Mouse (Mus musculus): ENCODE data around the gene Slc45a1. TPM values are rescaled to one million over a fixed set of nuclear protein-coding genes. Genes with fewer than 3 reads are reported as not detected.
"Not testable (repeated sequence)": the region's sequence is repeated elsewhere in the genome, so short reads cannot be mapped to it uniquely, and the experiment has no call there.

Gene Slc45a1
- polyA plus RNA-seq, 1 experiment from 2014 or later: 0.80 TPM

DNA sequence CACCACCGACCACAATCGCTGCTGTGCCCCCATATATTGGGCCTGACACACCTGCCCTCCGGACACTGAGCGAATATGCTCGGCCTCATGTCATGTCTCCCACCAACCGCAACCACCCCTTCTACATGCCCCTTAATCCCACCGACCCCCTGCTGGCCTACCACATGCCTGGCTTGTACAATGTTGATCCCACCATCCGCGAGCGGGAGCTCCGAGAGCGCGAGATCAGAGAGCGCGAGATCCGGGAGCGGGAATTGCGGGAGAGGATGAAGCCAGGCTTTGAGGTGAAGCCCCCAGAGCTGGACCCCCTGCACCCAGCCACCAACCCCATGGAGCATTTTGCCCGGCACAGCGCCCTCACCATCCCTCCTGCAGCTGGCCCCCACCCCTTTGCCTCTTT lies 35.1 kb downstream of the Slc45a1 start:
- Histone ChIP-seq H3K9ac (no peak overlapping the region), H3K4me1 (replicated peaks) (no peaks in the 10 kb centered on the region), H3K4me2 (replicated peaks) (no peak overlapping the region), H3K27me3 (replicated peaks) (no peaks in the 10 kb centered on the region), H3K27ac (no peak overlapping the region), H3K4me3 (replicated peaks) (no peak overlapping the region), H3K9me3 (no peaks in the 10 kb centered on the region), H3K36me3 (peaks cover 80% of the 10 kb centered on the region)
- WGBS: 96% methylated on average over 20 of the region's 20 CpGs
- ATAC-seq: no peak

DNA sequence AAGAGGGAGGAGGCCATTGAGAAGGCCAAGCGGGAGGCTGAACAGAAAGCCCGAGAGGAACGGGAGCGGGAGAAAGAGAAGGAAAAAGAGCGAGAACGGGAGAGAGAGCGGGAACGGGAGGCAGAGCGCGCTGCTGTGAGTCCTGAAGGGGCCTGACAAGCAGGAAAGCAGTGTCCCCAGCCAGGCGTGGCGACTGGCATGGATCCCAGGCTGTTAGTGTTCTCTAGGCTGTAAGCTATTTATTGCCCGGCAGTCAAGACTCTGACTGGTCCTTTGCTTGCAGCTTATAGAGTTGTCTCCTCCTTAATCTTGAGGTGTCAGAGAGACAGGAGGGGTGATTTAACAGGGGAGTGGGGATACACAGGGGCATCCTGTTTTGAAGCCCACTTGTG lies 35.9 kb downstream of the Slc45a1 start:
- ATAC-seq: no peak
- no peak overlapping the region for H3K27ac ChIP-seq
- no peak overlapping the region for H3K4me3 ChIP-seq (replicated peaks)
- no peak overlapping the region for H3K9ac ChIP-seq
- H3K4me1 ChIP-seq (replicated peaks): no peaks in the 10 kb centered on the region
- WGBS: 84% methylated on average over 13 of the region's 13 CpGs
- no peaks in the 10 kb centered on the region for H3K9me3 ChIP-seq
- H3K36me3 ChIP-seq: peaks cover 85% of the 10 kb centered on the region
- no peaks in the 10 kb centered on the region for H3K27me3 ChIP-seq (replicated peaks)
- H3K4me2 ChIP-seq (replicated peaks): no peak overlapping the region

DNA sequence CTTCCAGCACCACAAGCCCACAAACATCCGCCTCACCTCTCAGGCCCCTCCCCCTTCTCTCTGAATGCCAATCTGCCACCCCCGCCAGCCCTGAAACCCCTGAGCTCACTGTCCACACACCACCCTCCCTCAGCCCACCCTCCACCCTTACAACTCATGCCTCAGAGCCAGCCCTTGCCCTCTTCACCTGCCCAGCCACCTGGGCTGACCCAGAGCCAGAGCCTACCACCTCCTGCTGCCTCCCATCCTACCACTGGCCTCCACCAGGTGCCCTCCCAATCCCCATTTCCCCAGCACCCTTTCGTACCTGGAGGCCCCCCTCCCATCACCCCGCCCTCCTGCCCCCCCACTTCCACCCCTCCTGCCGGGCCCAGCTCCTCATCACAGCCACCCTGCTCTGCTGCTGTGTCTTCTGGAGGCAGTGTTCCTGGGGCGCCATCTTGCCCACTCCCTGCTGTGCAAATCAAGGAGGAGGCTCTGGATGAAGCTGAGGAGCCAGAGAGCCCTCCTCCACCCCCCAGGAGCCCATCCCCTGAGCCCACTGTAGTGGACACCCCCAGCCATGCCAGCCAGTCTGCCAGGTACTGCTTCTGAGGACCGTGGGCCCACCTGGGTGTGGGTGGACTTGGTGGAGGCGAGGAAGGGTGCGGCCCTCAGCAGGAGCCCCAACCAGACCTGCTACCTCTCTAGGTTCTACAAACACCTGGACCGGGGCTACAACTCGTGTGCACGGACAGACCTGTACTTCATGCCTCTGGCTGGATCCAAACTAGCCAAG lies 36.5 kb downstream of the Slc45a1 start:
- Histone ChIP-seq H3K36me3 (peaks cover 85% of the 10 kb centered on the region), H3K9me3 (no peaks in the 10 kb centered on the region), H3K4me2 (replicated peaks) (no peak overlapping the region), H3K4me1 (replicated peaks) (no peaks in the 10 kb centered on the region), H3K4me3 (replicated peaks) (no peak overlapping the region), H3K9ac (no peak overlapping the region), H3K27ac (no peak overlapping the region), H3K27me3 (replicated peaks) (no peaks in the 10 kb centered on the region)
- WGBS: 82% methylated on average over 12 of the region's 12 CpGs
- no peak for ATAC-seq

DNA sequence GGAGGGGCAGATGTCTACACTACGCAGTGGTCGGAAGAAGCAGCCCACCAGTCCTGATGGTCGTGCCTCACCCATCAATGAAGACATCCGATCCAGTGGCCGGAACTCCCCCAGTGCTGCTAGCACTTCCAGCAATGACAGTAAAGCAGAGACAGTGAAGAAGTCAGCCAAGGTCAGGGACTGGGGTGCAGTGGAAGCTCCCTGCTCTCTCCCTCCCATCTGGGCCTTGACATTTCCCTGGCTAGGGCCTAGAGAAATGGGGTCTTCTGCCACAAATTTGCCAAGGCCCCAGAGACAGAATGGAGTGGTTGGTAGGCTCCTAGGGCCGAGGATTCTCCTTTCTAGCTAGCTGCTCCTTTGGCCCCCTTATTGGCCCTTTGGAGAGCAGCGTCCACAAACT lies 38.3 kb downstream of the Slc45a1 start:
- H3K9me3 ChIP-seq: no peaks in the 10 kb centered on the region
- H3K9ac ChIP-seq: no peak overlapping the region
- WGBS: 85% methylated on average over 7 of the region's 7 CpGs
- no peaks in the 10 kb centered on the region for H3K27me3 ChIP-seq (replicated peaks)
- H3K27ac ChIP-seq: no peak overlapping the region
- H3K4me1 ChIP-seq (replicated peaks): no peaks in the 10 kb centered on the region
- no peak for ATAC-seq
- H3K4me2 ChIP-seq (replicated peaks): no peak overlapping the region
- peaks cover 76% of the 10 kb centered on the region for H3K36me3 ChIP-seq
- no peak overlapping the region for H3K4me3 ChIP-seq (replicated peaks)

DNA sequence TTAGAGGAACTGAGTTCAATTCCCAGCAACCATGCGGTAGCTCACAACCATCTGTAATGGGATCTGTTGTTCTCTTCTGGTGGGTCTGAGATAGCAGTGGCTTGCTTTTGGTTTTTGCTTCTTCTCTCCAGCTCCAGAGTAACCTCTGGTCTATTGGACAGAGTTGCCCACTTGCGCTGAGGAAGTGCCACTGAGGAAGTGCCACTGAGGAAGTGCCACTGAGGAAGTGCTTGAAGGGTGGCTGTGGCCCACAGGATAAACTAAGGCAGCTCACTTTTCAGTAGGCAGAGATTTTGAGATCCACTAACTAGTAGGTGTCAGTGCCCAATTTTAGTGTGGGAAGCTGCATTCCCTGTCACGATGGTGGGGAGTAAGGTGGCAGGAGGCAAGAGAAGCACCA lies 43.3 kb downstream of the Slc45a1 start:
- H3K27ac ChIP-seq: no peak overlapping the region
- H3K9me3 ChIP-seq: no peaks in the 10 kb centered on the region
- no peak overlapping the region for H3K4me3 ChIP-seq (replicated peaks)
- no peaks in the 10 kb centered on the region for H3K27me3 ChIP-seq (replicated peaks)
- ATAC-seq: no peak
- peaks cover 27% of the 10 kb centered on the region for H3K36me3 ChIP-seq
- H3K9ac ChIP-seq: no peak overlapping the region
- 0 out of 2 replicates have a peak, but pooled peaks cover 5% of the 10 kb centered on the region for H3K4me1 ChIP-seq (replicated peaks)
- H3K4me2 ChIP-seq (replicated peaks): no peak overlapping the region
- 95% methylated on average over 3 of the region's 3 CpGs for WGBS

DNA sequence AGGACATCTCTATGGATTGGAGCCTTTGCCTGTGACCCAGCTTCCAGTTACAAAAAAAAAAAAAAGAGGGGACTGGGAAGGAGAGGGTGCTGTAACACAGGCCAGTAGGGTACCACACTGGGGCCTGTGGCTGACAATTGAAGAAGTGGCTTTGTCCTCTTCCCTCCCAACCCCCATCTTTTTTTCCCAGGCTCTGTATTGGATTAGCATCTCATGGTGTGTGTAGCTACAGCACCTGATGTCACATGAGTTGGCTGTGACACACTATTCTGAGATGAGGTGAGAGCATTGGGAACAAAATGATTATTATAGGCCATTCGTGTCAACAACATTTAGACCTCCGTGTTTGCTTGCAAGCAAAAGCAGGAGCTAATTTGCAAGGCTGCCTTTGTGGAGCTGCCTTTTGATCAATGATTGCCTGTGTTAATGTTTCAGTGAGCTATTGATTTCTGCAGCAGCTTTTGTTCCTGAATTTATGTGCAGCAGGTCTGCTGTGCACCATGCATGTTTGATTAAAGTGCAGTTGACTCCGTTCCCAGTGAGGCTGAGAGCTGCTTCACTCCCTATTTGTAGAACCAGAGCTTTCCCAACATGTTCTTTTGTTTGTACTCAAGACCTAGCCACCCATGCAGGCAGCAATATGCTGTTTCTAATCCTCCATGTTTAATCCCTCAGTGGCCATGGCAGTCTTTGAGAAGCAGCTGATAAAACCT lies 45.4 kb downstream of the Slc45a1 start:
- H3K27ac ChIP-seq: 0 out of 2 replicates have a peak overlapping the region, but pooled peaks have one; percentile 22
- H3K9me3 ChIP-seq: no peaks in the 10 kb centered on the region
- H3K4me2 ChIP-seq (replicated peaks): no peak overlapping the region
- ATAC-seq: no peak
- 0 out of 2 replicates have a peak, but pooled peaks cover 5% of the 10 kb centered on the region for H3K4me1 ChIP-seq (replicated peaks)
- no peaks in the 10 kb centered on the region for H3K27me3 ChIP-seq (replicated peaks)
- no peak overlapping the region for H3K9ac ChIP-seq
- 51% methylated on average over 3 of the region's 3 CpGs for WGBS
- H3K36me3 ChIP-seq: peaks cover 6% of the 10 kb centered on the region
- H3K4me3 ChIP-seq (replicated peaks): no peak overlapping the region

DNA sequence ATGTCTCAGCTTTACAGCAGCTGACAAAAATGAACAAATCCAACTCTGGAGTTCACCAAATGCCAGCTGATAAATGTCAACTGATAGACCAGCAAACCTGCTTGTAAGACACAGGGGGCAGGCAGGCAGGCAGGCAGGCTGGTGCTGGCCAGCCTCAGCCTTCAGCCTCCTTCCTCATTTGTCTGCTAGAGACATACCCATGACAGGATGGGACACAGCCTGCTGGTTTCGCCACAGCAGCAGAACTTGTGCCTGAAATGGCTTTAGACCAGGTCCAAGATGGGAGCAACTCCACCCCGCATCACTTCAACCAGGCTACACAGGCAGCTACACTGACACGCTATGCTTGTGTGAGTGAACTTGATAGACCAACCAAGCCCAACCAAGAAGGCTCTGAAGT lies 46.2 kb downstream of the Slc45a1 start:
- Histone ChIP-seq H3K4me3 (replicated peaks) (no peak overlapping the region), H3K36me3 (peaks cover 2% of the 10 kb centered on the region), H3K27ac (no peak overlapping the region), H3K9ac (no peak overlapping the region), H3K4me2 (replicated peaks) (no peak overlapping the region), H3K27me3 (replicated peaks) (no peaks in the 10 kb centered on the region), H3K4me1 (replicated peaks) (0 out of 2 replicates have a peak, but pooled peaks cover 5% of the 10 kb centered on the region), H3K9me3 (no peaks in the 10 kb centered on the region)
- 80% methylated on average over 3 of the region's 3 CpGs for WGBS
- ATAC-seq: no peak

DNA sequence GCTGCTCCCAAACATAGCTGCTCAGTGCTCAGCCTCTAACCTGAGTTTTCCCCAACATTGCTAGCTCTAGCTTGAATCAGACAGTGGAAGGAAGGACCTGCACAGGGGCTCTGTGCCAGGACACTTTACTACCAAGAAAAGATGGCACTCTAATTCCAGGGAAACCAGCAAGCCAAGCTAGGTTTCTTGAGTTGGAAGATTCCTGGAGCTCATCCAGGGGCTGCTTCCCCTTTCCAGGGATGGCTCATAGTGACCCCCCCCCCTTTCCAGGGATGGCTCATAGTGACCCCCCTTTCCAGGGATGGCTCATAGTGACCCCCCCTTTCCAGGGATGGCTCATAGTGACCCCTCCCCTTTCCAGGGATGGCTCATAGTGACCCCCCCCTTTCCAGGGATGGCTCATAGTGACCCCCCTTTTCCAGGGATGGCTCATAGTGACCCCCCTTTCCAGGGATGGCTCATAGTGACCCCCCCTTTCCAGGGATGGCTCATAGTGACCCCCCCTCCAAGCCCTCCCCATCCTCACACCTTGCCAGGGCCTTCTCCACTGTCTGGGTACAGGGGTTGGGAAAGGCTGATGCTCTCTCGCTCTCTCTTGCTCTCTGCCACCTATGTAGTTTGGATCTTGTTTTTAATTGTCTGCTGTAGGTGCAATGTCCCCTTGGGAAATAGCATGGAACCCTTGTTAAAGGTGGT lies 48.5 kb downstream of the Slc45a1 start:
- H3K9me3 ChIP-seq: no peaks in the 10 kb centered on the region
- no peaks in the 10 kb centered on the region for H3K36me3 ChIP-seq

DNA sequence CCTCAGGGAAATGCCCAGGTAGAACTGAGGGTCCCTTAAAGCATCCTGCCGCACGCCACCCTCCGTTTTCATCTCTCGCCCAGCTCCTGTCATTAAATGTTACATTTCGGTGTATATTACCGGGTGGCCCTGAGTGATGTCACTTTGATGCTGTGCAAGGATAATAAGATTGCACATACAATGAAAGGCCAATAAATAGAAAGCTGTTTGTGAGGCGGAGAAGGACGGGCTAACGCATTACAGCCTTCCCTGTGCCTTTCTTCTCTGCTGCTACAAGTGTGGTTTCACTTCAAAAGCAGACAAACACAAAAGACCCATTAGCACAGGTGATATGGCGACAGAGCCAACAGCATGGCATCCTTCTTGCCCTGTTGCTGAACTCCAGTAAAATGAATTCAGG lies 50.5 kb downstream of the Slc45a1 start:
- no peaks in the 10 kb centered on the region for H3K36me3 ChIP-seq
- H3K4me1 ChIP-seq (replicated peaks): peaks cover 24% of the 10 kb centered on the region; the same call in 1 of the 2 replicates
- H3K27ac ChIP-seq: no peak overlapping the region
- H3K9ac ChIP-seq: no peak overlapping the region
- H3K27me3 ChIP-seq (replicated peaks): no peaks in the 10 kb centered on the region
- H3K9me3 ChIP-seq: no peaks in the 10 kb centered on the region
- ATAC-seq: no peak
- no peak overlapping the region for H3K4me3 ChIP-seq (replicated peaks)
- 85% methylated on average over 10 of the region's 10 CpGs for WGBS
- no peak overlapping the region for H3K4me2 ChIP-seq (replicated peaks)

More for the DNA sequence above, 48.5 kb downstream of the Slc45a1 start:
- peaks cover 14% of the 10 kb centered on the region; the same call in 1 of the 2 replicates for H3K4me1 ChIP-seq (replicated peaks)
- H3K27ac ChIP-seq: no peak overlapping the region
- no peaks in the 10 kb centered on the region for H3K27me3 ChIP-seq (replicated peaks)
- H3K9ac ChIP-seq: no peak overlapping the region
- H3K4me2 ChIP-seq (replicated peaks): no peak overlapping the region
- no peak overlapping the region for H3K4me3 ChIP-seq (replicated peaks)
- WGBS: 95% methylated on average over 1 of the region's 1 CpGs
- no peak for ATAC-seq

DNA sequence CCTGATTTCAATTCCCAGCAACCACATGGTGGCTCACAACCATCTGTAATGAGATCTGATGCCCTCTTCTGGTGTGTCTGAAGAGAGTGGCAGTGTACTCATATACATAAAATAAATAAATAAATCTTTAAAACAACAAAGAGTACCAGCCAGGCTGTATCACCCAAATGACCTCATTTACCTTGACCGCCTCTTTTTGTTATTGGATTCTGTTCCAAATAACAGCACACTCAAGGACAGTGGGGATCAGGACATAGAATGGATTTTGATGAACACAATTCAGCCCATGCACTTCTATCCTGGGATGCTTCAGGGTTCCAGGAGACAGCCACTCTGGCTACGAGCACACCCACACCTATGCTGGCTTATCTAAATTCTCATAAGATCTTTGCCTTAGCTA lies 51.5 kb downstream of the Slc45a1 start:
- H3K36me3 ChIP-seq; H3K9ac ChIP-seq; H3K27me3 ChIP-seq (replicated peaks); H3K9me3 ChIP-seq; H3K4me3 ChIP-seq (replicated peaks); ATAC-seq; H3K4me2 ChIP-seq (replicated peaks); H3K27ac ChIP-seq: not testable (repeated sequence)
- 88% methylated on average over 2 of the region's 2 CpGs for WGBS
- peaks cover 24% of the 10 kb centered on the region; the same call in 1 of the 2 replicates for H3K4me1 ChIP-seq (replicated peaks)

DNA sequence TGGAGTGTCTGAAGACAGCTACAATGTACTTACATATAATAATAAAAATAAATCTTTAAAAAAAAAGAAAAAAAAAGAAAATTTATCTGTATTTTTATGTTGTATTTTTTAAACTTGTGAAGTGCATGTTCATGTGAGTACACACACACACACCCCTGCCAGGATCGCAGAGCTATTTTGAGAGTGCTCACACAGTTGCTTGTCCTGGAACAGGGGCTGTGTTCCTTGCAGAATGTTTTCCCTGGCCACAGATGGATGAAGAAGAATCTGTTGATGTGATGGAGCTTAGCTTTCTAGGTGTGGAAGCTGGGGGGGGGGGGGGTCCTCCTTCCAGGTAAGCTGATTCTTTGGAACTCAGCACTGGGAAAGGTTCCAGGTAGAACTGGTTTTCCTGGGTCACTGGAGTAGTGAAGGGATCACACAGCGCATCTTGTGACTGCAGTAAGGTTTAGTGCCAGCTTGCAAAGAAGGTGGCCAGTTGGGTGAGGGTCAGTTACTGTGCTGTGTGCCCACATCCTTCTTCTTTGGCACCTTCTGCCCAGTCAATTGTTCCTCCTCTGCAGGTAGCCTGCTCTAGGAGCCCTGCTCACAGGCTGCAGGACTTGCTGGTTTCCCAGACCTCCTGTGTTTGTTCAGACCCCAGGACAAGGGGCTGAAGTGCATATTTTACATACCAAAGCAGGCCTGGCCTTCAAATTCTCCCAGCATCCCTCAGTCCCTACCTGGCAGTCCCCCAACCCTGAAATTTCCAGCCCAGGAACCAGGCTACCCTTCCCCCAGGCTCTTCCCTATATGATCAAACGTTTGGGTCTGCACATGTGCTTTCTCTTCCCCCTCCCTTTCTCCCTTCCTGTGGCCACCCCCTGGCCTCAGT lies 52.6 kb downstream of the Slc45a1 start:
- Histone ChIP-seq H3K4me1 (replicated peaks) (peaks cover 22% of the 10 kb centered on the region; the same call in 1 of the 2 replicates), H3K4me3 (replicated peaks) (no peak overlapping the region), H3K9ac (no peak overlapping the region), H3K9me3 (no peaks in the 10 kb centered on the region), H3K27me3 (replicated peaks) (no peaks in the 10 kb centered on the region), H3K36me3 (no peaks in the 10 kb centered on the region), H3K4me2 (replicated peaks) (no peak overlapping the region), H3K27ac (peak overlapping the region; percentile 40)
- peak; percentile 20; the same call in 1 of the 2 replicates for ATAC-seq
- WGBS: 56% methylated on average over 3 of the region's 3 CpGs
